Mouse (Mus musculus) cortical plate, adult 2 months (tissue): ENCODE results near the gene Kif26a. TPM values are rescaled to one million over a fixed set of nuclear protein-coding genes. Genes with fewer than 3 reads are reported as not detected.
A peak's percentile ranks its signal among the peaks of the same experiment; 100 is the strongest.

Source experiments
- H3K27ac ChIP-seq: fragments of 200-500 bp; 2 replicates; pipeline ENCODE4 v1.5.1; 2012; ENCODE audit warnings: low read length, control low read depth, inconsistent platforms; ENCODE audit not compliant: insufficient read depth
- H3K4me1 ChIP-seq: fragments of 200-500 bp; 2 replicates; pipeline ENCODE4 v1.6.1; 2011; ENCODE audit warnings: low read length; ENCODE audit not compliant: control insufficient read depth, insufficient read depth
- H3K4me3 ChIP-seq: fragments of 200-500 bp; 2 replicates; pipeline ENCODE4 v1.5.1; 2011; ENCODE audit warnings: mild to moderate bottlenecking, low read length, control low read depth; ENCODE audit not compliant: insufficient read depth
- CTCF ChIP-seq: fragments of 200-500 bp; IDR thresholded peaks from 2 replicates; pipeline ENCODE4 v1.5.1; 2011; ENCODE audit warnings: mild to moderate bottlenecking, control low read depth, low read length; ENCODE audit not compliant: insufficient read depth; ENCODE audit errors: extremely low read depth
- POLR2A ChIP-seq: fragments of 200-500 bp; IDR thresholded peaks from 2 replicates; pipeline ENCODE4 v1.6.1; 2011; ENCODE audit warnings: mild to moderate bottlenecking, low read length, control low read depth; ENCODE audit not compliant: insufficient read depth; ENCODE audit errors: extremely low read depth
- polyA plus RNA-seq: library from polyadenylated mRNA; depleted of rRNA; stranded (reverse); fragments of >200 nt; gene quantifications from 2 replicates; pipeline ENCODE4 v1.2.3, GENCODE M21; 2012

Kif26a gene
- polyA plus RNA-seq, 1 experiment, result 3.3 TPM

GRCm38 (mm10) chr12:112144377-112145115 is 1.5 kb upstream of the Kif26a start:
- no peaks in the 10 kb centered on the region for H3K4me1 ChIP-seq
- peak overlapping the region; percentile 49 for H3K4me3 ChIP-seq
- TF ChIP-seq CTCF (no peak), POLR2A (no peak)
- no peak overlapping the region for H3K27ac ChIP-seq

GRCm38 (mm10) chr12:112145211-112145874 is 665 bp upstream of the Kif26a start:
- no peak for TF ChIP-seq POLR2A
- peak; percentile 87 for TF ChIP-seq CTCF
- no peaks in the 10 kb centered on the region for H3K4me1 ChIP-seq
- no peak overlapping the region for H3K27ac ChIP-seq
- peak overlapping the region; percentile 49 for H3K4me3 ChIP-seq

- no peaks in the 10 kb centered on the region for H3K4me1 ChIP-seq
- H3K27ac ChIP-seq, result peak overlapping the region; percentile 19; the same call in 1 of the 2 replicates
- H3K4me3 ChIP-seq, result peak overlapping the region; percentile 49; the same call in 1 of the 2 replicates
- TF ChIP-seq CTCF, result no peak
- TF ChIP-seq POLR2A, result no peak
Observed at GRCm38 (mm10) chr12:112147365-112147764, 1.4 kb downstream of the Kif26a start.

GRCm38 (mm10) chr12:112150011-112150410 is 4.0 kb downstream of the Kif26a start:
- no peaks in the 10 kb centered on the region for H3K4me1 ChIP-seq
- H3K27ac ChIP-seq, result no peak overlapping the region
- TF ChIP-seq POLR2A (no peak), CTCF (no peak)
- no peak overlapping the region for H3K4me3 ChIP-seq

GRCm38 (mm10) chr12:112151244-112151979 is 5.4 kb downstream of the Kif26a start:
- H3K4me1 ChIP-seq, result no peaks in the 10 kb centered on the region
- TF ChIP-seq CTCF (no peak), POLR2A (no peak)
- no peak overlapping the region for H3K27ac ChIP-seq
- H3K4me3 ChIP-seq, result no peak overlapping the region

- no peak overlapping the region for H3K27ac ChIP-seq
- no peaks in the 10 kb centered on the region for H3K4me1 ChIP-seq
- no peak overlapping the region for H3K4me3 ChIP-seq
- TF ChIP-seq POLR2A (no peak), CTCF (no peak)
Observed at GRCm38 (mm10) chr12:112151980-112152362, 6.0 kb downstream of the Kif26a start.

- no peaks in the 10 kb centered on the region for H3K4me1 ChIP-seq
- peak overlapping the region; percentile 82 for H3K27ac ChIP-seq
Observed at GRCm38 (mm10) chr12:112153597-112153996, 7.6 kb downstream of the Kif26a start.

GRCm38 (mm10) chr12:112154476-112154875 is 8.5 kb downstream of the Kif26a start:
- Histone ChIP-seq H3K4me3 (no peak overlapping the region), H3K4me1 (no peaks in the 10 kb centered on the region), H3K27ac (peak overlapping the region; percentile 50; the same call in 1 of the 2 replicates)
- no peak for TF ChIP-seq CTCF
- TF ChIP-seq POLR2A, result no peak

More at GRCm38 (mm10) chr12:112153597-112153996, 7.6 kb downstream of the Kif26a start:
- TF ChIP-seq POLR2A (no peak), CTCF (no peak)
- H3K4me3 ChIP-seq, result no peak overlapping the region

GRCm38 (mm10) chr12:112155218-112156051 is 9.4 kb downstream of the Kif26a start:
- H3K4me1 ChIP-seq, result no peaks in the 10 kb centered on the region

More at GRCm38 (mm10) chr12:112155218-112156051, 9.4 kb downstream of the Kif26a start:
- Histone ChIP-seq H3K27ac (peak overlapping the region; percentile 87), H3K4me3 (no peak overlapping the region)
- TF ChIP-seq CTCF, result no peak
- no peak for TF ChIP-seq POLR2A
